Mouse (Mus musculus): ENCODE data around the gene Sec31a. TPM values are rescaled to one million over a fixed set of nuclear protein-coding genes. Genes with fewer than 3 reads are reported as not detected.

The Sec31a gene
- total RNA-seq, 2 experiments from 2014 or later, result 18.1 to 23.5 TPM

DNA sequence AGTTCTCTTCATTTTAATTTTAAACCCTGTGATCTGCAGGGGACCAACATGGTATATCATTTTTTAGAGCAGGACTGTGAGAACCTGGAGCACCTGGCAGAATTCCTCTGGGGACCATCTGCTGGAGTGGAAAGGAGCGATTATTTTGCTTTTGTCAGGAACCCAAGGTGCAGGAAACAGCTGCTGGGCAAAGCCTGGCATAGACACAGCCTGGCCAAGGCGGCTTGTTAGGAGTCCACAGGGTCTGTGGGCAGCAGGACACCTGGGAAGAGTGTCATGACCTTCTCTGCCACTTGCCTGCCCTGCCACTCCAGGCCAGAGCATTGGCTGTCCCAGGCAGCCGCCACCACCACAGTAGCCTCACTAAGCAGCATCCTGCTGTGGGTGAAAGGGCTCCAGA, 100.4 kb downstream of the Sec31a start:
- ATAC-seq (replicated peaks; ENCODE audit: low FRiP score, poor library complexity, severe bottlenecking), result no peak

DNA sequence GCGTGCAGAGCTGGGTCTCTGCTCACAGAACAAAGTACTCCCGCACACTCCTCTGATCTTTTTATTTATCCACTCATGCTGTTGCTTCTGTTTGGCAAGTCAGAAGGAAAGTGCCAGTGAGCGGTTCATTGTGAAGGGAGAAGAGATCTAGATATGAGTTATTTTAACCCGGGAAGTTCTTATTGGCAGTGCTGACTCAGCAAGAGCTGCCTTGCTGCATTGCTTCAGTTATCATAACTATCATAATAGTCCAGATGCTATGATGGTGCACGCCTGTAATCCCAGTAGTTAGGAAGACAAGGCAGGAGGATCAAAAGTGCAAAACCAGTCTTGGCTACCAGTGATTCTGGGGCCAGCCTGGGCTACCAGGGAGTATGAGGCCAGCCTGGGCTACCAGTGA, 103.6 kb downstream of the Sec31a start:
- ATAC-seq (replicated peaks; ENCODE audit: low FRiP score, poor library complexity, severe bottlenecking), result no peak

Other genes starting within 250 kb of the Sec31a start
- 68.8 and 122 TPM in 2 replicates for gene Lin54, start 84.4 kb upstream of the Sec31a start, total RNA-seq (2015; ENCODE audit: low replicate concordance)
- 66.7 and 88.1 TPM in 2 replicates for gene Lin54, start 84.4 kb upstream of the Sec31a start, total RNA-seq (2017; ENCODE audit: low replicate concordance)
- 17.2 and 29.6 TPM in 2 replicates for gene Cops4, start 102.1 kb upstream of the Sec31a start, total RNA-seq (2015; ENCODE audit: low replicate concordance)
- gene Cops4, start 102.1 kb upstream of the Sec31a start, total RNA-seq (2017; ENCODE audit: low replicate concordance), result 28.4 and 53.8 TPM in 2 replicates
- 276 and 360 TPM in 2 replicates for gene Plac8, start 156.0 kb upstream of the Sec31a start, total RNA-seq (2015; ENCODE audit: low replicate concordance)
- gene Plac8, start 156.0 kb upstream of the Sec31a start, total RNA-seq (2017; ENCODE audit: low replicate concordance), result 160 and 183 TPM in 2 replicates